Mouse (Mus musculus) midbrain, embryonic 15.5 days (tissue): ENCODE data around the gene Tmsb10. TPM values are rescaled to one million over a fixed set of nuclear protein-coding genes. Genes with fewer than 3 reads are reported as not detected.

ENCODE experiments used
- ATAC-seq: fragments of 200-750 bp; cut with Nextera tagmentation; replicated peaks from 2 replicates; pipeline ENCODE4 v1.8.0; 2017; ENCODE audit warnings: moderate TSS enrichment
- H3K27ac ChIP-seq: fragments of 300-500 bp; sonication (generic); 2 replicates; pipeline ENCODE4 v1.5.1; 2015; ENCODE audit warnings: mild to moderate bottlenecking, inconsistent platforms
- H3K27me3 ChIP-seq: fragments of 300-500 bp; sonication (generic); replicated peaks from 2 replicates; pipeline ENCODE4 v1.6.1; 2015; ENCODE audit warnings: inconsistent platforms
- H3K36me3 ChIP-seq: fragments of 300-500 bp; sonication (generic); replicated peaks from 2 replicates; pipeline ENCODE4 v1.6.1; 2015; ENCODE audit warnings: inconsistent platforms
- H3K4me1 ChIP-seq: fragments of 300-500 bp; sonication (generic); 2 replicates; pipeline ENCODE4 v1.6.1; 2015; ENCODE audit warnings: inconsistent platforms
- H3K4me2 ChIP-seq: fragments of 300-500 bp; sonication (generic); 2 replicates; pipeline ENCODE4 v1.6.1; 2015; ENCODE audit warnings: inconsistent platforms, mild to moderate bottlenecking, moderate library complexity
- H3K4me3 ChIP-seq: fragments of 300-500 bp; sonication (generic); 2 replicates; pipeline ENCODE4 v1.5.1; 2015; ENCODE audit warnings: mild to moderate bottlenecking, inconsistent platforms
- H3K9ac ChIP-seq: fragments of 300-500 bp; sonication (generic); 2 replicates; pipeline ENCODE4 v1.6.1; 2015; ENCODE audit warnings: mild to moderate bottlenecking, inconsistent platforms
- H3K9me3 ChIP-seq: fragments of 300-500 bp; sonication (generic); 2 replicates; pipeline ENCODE4 v1.6.1; 2016; ENCODE audit warnings: inconsistent platforms
- WGBS: fragments of 180-500 bp; shearing (Covaris S2); methylation state at CpG from one replicate; pipeline ENCODE4 v1.1.7; 2015; ENCODE audit warnings: mixed read lengths; 5-methylcytosine and 5-hydroxymethylcytosine counted together
- polyA plus RNA-seq: library from polyadenylated mRNA; unstranded; fragments of >200 nt; fragmentation: Nextera tagmentation; extraction: Ambion mirVana; gene quantifications from 2 replicates; pipeline ENCODE4 v1.2.1, GENCODE M21; 2015

Gene Tmsb10
- polyA plus RNA-seq: 4,117 and 4,750 TPM in 2 replicates

DNA sequence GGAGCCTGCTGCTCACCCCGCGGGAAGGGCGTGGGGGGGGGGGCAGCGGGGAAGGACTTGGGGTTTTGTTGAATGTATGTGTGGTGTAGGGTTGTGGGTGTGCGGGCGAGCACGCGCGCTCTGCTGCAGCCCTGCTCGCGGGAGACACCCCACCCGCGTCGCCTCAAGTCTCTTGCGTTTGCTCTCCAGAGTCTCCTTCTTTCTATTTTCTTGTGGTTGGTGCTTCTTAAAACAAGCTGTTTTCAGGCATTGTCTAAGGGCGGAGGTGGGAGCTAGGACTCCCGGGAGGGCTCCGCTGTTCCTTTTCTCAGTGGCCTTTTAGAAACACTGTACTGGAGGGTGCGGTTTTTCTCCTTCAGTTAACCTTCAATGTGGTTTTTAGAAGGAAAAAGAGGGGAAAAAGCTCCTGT is at the start of gene Tmsb10:
Gene Tmsb10, minus strand, starts transcription at position 87 of the 410 bp plus-strand sequence.
- peak within 1 kb of the TSS; percentile 91 for H3K9ac ChIP-seq
- H3K4me2 ChIP-seq: peak within 1 kb of the TSS; percentile 79
- H3K4me1 ChIP-seq: peaks cover 26% of the 10 kb centered on the region
- peak; percentile 82 for ATAC-seq
- no peaks in the 10 kb centered on the region for H3K36me3 ChIP-seq
- H3K4me3 ChIP-seq: peak within 1 kb of the TSS; percentile 63
- 0% methylated on average over 17 of the region's 19 CpGs for WGBS
- no peaks in the 10 kb centered on the region for H3K9me3 ChIP-seq
- H3K27ac ChIP-seq: peak within 1 kb of the TSS; percentile 91
- H3K27me3 ChIP-seq: no peaks in the 10 kb centered on the region

DNA sequence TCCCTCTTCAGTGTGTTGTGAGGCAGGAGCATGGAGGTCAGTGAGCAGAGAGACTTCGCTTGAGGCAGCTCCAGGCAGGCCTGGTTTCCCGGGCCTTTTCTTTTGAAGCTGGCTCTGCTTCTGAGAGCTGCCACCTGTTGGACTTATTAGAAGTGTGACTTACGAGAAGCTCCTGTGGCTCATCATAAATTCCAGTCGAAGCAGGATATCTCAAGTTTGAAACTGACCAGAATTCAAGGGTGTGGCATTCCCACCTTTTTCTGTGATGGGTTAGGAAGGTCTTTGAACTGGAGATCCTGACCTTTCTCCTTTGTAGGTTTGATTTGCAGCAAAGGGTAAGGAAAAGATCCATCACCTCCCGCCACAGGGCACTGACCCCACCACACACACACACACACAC is 45.1 kb upstream of the Tmsb10 start:
- Histone ChIP-seq H3K27me3 (no peaks in the 10 kb centered on the region), H3K4me1 (no peaks in the 10 kb centered on the region), H3K9ac (no peak overlapping the region), H3K4me2 (no peak overlapping the region), H3K4me3 (no peak overlapping the region), H3K36me3 (no peaks in the 10 kb centered on the region), H3K27ac (no peak overlapping the region), H3K9me3 (no peaks in the 10 kb centered on the region)
- WGBS: 81% methylated on average over 5 of the region's 5 CpGs
- ATAC-seq: no peak

DNA sequence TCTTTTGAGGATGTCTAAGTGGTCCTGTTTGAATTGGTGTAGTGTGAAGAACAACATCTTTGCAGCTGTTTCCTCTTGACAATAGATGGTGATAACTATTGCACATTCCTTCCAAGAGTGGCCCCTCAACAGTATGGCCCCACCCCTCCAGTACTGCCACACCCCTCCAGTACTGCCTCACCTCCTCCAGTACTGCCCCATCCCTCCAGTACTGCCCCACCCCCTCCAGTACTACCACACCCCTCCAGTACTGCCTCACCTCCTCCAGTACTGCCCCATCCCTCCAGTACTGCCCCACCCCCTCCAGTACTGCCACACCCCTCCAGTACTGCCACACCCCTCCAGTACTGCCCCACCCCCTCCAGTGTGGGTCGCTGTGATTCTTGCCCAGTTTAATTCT is 43.8 kb upstream of the Tmsb10 start:
- Histone ChIP-seq H3K27ac (no peak overlapping the region), H3K9ac (no peak overlapping the region), H3K4me3 (no peak overlapping the region), H3K4me2 (no peak overlapping the region), H3K4me1 (no peaks in the 10 kb centered on the region), H3K36me3 (no peaks in the 10 kb centered on the region), H3K9me3 (no peaks in the 10 kb centered on the region), H3K27me3 (no peaks in the 10 kb centered on the region)
- 59% methylated on average over 1 of the region's 1 CpGs for WGBS
- no peak for ATAC-seq

DNA sequence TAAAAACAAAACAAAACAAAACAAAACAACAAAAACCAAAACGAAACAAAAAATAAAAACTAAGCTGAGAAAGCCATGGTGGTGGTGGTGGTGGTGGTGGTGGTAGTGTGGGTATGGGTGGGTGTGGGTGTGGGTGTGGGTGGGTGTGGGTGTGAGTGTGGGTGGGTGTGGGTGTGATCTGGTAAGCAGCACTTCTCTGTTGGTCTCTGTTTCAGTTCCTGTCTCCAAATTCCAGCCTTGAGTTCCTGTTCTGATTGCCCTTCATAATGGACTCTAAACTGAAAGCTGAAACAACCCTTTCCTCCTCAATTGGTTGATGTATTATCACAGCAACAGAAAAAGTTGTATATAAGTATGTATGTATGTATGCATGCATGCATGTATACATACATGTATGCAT is 40.3 kb upstream of the Tmsb10 start:
- Histone ChIP-seq H3K9me3 (no peaks in the 10 kb centered on the region), H3K4me1 (no peaks in the 10 kb centered on the region), H3K9ac (no peak overlapping the region), H3K27me3 (no peaks in the 10 kb centered on the region), H3K4me2 (no peak overlapping the region), H3K27ac (no peak overlapping the region), H3K4me3 (no peak overlapping the region), H3K36me3 (no peaks in the 10 kb centered on the region)
- 86% methylated on average over 1 of the region's 1 CpGs for WGBS
- no peak for ATAC-seq

DNA sequence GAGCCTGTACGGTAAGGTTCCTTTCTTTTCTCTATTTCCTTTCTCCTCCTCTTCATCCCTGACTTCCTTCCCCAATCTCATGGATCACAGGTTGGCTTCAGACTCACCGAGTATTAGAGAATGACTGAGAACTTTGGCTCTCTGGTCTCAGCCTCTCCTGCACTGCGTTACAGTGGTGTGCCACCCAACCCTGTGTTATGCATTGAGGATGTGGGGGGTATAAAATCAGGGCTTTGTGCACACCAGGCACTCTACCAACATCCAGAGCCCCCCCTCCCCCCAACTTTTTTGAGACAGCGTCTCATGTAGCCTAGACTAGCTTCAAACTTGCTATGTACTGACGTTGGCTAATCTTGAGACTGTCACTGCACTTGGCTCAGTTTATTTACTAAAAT is 35.1 kb upstream of the Tmsb10 start:
- H3K4me2 ChIP-seq: no peak overlapping the region
- H3K36me3 ChIP-seq: no peaks in the 10 kb centered on the region
- 89% methylated on average over 5 of the region's 5 CpGs for whole genome bisulfite sequencing
- no peak overlapping the region for H3K9ac ChIP-seq
- no peaks in the 10 kb centered on the region for H3K4me1 ChIP-seq
- no peaks in the 10 kb centered on the region for H3K9me3 ChIP-seq
- no peaks in the 10 kb centered on the region for H3K27me3 ChIP-seq
- no peak for ATAC-seq
- no peak overlapping the region for H3K27ac ChIP-seq
- H3K4me3 ChIP-seq: no peak overlapping the region

DNA sequence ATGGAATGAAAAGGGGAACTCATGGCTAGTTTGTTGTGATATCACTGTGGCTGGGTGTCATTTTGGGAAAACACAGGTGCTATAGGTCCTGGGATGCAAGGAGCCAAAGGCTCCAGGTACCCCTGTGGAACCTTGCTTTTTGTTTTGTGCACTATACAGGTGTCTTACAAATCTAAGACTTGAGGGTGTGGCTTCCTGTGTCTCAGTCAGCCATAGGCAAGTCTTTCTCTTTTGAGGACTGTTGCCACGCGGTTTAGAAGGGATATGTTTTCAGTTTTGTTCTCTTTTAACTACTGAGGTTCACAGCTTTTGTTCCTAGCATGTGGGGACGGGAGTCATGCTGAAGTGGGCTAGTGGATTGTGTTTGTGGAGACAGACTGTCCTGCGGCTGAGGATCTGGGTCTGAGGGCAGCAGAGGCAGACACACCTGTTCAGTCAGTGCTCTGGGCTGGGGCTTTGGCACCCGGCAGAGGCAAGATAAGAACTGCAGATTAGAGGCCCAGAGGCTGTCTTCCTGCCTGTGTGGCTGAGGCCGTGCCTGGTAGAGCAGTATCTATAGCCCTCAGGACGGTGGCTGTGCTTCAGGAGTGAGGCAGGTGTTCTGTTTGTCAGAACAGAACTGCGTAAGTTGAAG is 34.6 kb upstream of the Tmsb10 start:
- H3K4me1 ChIP-seq: no peaks in the 10 kb centered on the region
- H3K36me3 ChIP-seq: no peaks in the 10 kb centered on the region
- H3K4me3 ChIP-seq: no peak overlapping the region
- no peak for ATAC-seq
- WGBS: 72% methylated on average over 8 of the region's 8 CpGs
- no peaks in the 10 kb centered on the region for H3K27me3 ChIP-seq
- no peak overlapping the region for H3K4me2 ChIP-seq
- no peak overlapping the region for H3K9ac ChIP-seq
- H3K27ac ChIP-seq: no peak overlapping the region
- H3K9me3 ChIP-seq: no peaks in the 10 kb centered on the region

DNA sequence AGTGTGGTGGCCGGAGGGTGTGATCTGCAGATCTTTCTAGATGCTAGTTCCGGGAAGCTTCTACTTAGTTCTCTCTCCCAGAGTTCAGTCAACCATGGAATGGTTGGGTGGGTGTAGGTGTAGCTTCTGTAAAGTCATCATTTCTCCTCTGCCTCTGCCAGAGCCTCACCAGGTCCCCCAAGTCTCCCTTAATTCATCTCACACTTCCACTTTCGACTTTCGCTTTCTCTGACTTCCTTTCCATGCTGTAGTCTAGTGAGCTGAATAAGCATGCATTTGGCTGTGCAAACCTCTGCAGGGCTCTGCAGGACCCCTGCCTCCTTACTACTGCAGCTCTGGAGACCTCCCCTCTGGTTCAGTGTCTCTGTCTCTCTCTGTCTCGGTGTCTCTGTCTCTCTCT is 31.7 kb upstream of the Tmsb10 start:
- WGBS: 92% methylated on average over 5 of the region's 5 CpGs
- Histone ChIP-seq H3K27me3 (no peaks in the 10 kb centered on the region), H3K4me2 (no peak overlapping the region), H3K9me3 (no peaks in the 10 kb centered on the region), H3K4me3 (no peak overlapping the region), H3K27ac (no peak overlapping the region), H3K9ac (no peak overlapping the region), H3K36me3 (no peaks in the 10 kb centered on the region), H3K4me1 (no peaks in the 10 kb centered on the region)
- ATAC-seq: no peak

DNA sequence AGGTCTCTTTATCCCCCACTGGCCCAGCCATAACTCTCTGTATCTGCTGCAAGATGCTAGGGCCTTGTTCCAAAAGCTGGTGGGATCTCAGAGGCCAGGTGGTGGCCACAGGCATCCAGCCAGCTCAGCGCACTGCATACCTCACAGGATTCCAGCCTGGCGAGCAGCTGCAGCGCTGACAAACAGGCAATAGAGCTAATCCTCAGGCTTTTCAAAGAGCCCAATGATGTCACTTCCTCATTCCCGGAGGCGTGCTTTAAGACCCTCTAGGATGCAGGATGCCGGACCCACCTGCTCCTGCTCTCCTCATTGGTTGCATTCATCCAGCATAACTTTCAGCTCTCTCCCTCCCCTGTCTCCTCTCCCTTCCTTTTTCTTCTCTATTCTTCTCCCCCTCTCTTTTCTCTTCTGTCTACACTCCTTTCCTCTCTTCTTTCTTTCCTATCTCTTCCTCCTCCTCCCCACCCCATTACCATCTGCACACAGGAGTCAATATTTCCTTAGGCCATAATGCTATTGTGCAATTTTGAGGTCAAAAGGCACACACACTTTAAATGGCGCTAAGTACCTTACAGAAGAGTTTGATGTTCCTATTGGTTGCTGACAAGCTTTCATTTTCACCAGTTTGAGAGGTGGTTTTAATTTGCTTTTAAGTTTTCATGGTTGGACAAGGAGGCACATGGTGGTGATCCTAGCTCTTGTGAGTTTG is 30.6 kb upstream of the Tmsb10 start:
- Histone ChIP-seq H3K4me1 (no peaks in the 10 kb centered on the region), H3K4me2 (no peak overlapping the region), H3K9ac (no peak overlapping the region), H3K9me3 (no peaks in the 10 kb centered on the region), H3K27me3 (no peaks in the 10 kb centered on the region), H3K27ac (no peak overlapping the region), H3K36me3 (no peaks in the 10 kb centered on the region), H3K4me3 (no peak overlapping the region)
- WGBS: 21% methylated on average over 7 of the region's 7 CpGs
- peak; percentile 75 for ATAC-seq

DNA sequence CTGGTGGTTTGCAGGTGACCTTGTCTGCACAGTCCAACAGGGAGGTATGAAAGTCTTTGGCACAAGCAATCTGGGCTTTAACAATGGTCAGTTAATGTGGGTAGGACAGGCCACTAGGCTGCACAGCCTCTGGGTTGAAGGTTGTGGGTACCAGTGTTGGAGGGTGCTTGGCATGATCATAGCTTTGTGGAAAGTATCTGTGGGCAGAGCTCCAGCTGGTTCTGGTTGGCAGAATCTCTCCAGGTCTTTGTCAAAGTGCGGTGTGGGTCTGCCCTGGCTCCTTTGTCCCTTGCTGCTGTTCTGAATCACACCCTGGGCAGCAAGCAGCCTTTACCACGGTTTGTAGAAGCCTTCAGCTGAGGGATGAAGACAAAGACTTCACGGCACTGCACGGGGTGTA is 24.0 kb upstream of the Tmsb10 start:
- 65% methylated on average over 4 of the region's 4 CpGs for WGBS
- Histone ChIP-seq H3K9me3 (no peaks in the 10 kb centered on the region), H3K4me3 (no peak overlapping the region), H3K27me3 (no peaks in the 10 kb centered on the region), H3K4me2 (no peak overlapping the region), H3K36me3 (no peaks in the 10 kb centered on the region), H3K4me1 (no peaks in the 10 kb centered on the region), H3K9ac (no peak overlapping the region), H3K27ac (no peak overlapping the region)
- no peak for ATAC-seq

DNA sequence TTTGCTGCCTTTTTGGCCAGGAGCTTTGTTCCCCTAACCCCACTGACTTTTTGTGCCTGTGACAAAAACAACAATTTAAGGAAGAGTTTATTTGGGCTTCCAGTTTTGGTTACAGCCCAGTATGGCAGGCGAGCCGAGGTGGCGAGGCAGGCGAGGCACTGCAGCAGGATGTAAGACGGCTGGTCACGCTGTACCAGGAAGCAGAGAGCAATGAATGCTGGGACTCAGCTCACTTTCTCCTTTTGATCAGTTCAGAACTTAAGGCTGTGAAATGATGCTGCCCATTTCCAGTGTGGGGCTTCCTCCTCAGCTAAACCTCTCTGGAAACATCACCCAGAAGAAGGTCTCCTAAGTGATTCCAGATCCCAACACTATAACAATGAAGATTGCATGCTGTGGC is 23.3 kb upstream of the Tmsb10 start:
- Histone ChIP-seq H3K4me3 (no peak overlapping the region), H3K36me3 (no peaks in the 10 kb centered on the region), H3K9me3 (no peaks in the 10 kb centered on the region), H3K4me2 (no peak overlapping the region), H3K4me1 (no peaks in the 10 kb centered on the region), H3K27me3 (no peaks in the 10 kb centered on the region), H3K9ac (no peak overlapping the region), H3K27ac (no peak overlapping the region)
- no peak for ATAC-seq
- 71% methylated on average over 6 of the region's 6 CpGs for WGBS

DNA sequence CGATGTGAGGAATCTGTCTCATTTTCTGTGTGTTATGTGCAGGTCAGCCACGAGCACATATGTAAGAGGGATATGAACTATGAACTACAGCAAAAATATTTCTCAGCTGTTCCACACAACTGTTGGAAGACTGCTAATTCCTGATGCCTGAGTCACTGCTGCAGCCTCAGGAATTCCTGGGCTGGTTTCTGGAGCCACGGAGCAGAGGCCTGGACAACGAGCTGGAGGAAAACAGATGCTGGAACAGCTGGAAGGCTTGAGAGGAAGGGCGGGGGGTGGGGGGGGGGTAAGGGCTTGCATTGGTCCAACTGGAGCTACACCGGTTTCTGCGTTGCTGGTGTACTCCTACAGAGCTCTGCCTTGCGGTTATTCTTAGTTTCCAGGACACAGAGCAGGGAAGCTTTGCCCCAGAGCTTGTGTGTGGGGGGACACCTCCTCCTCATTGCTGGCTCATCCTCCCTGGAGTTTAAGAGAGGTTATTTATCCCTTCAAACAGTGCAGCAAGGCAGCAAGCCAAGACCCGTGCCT is 22.6 kb upstream of the Tmsb10 start:
- no peak overlapping the region for H3K4me2 ChIP-seq
- no peaks in the 10 kb centered on the region for H3K27me3 ChIP-seq
- H3K9me3 ChIP-seq: no peaks in the 10 kb centered on the region
- no peak overlapping the region for H3K27ac ChIP-seq
- H3K36me3 ChIP-seq: no peaks in the 10 kb centered on the region
- H3K4me1 ChIP-seq: no peaks in the 10 kb centered on the region
- no peak overlapping the region for H3K9ac ChIP-seq
- ATAC-seq: no peak
- WGBS: 56% methylated on average over 9 of the region's 9 CpGs
- no peak overlapping the region for H3K4me3 ChIP-seq

DNA sequence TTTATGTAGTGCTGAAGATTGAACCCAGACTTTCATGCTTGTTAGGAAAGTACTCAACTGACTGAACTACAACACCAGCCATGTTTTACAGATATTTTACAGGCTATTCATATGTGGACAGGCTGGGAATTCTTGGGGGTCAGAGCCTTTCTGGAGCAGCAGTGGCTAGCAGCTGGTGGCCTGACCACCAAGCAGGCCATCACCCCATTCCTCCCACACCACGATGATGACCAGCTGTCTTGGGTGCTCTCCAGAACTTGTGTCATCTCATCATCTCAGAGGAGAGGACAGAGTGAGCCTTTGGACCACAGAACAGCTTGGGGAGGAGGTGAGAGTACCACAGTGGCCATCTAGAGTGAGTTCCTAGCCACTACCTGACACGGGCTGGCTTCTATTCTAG is 18.3 kb upstream of the Tmsb10 start:
- Histone ChIP-seq H3K4me2 (no peak overlapping the region), H3K9me3 (no peaks in the 10 kb centered on the region), H3K9ac (no peak overlapping the region), H3K36me3 (no peaks in the 10 kb centered on the region), H3K27me3 (no peaks in the 10 kb centered on the region), H3K4me1 (no peaks in the 10 kb centered on the region), H3K27ac (no peak overlapping the region), H3K4me3 (no peak overlapping the region)
- no peak for ATAC-seq
- WGBS: 87% methylated on average over 2 of the region's 2 CpGs

DNA sequence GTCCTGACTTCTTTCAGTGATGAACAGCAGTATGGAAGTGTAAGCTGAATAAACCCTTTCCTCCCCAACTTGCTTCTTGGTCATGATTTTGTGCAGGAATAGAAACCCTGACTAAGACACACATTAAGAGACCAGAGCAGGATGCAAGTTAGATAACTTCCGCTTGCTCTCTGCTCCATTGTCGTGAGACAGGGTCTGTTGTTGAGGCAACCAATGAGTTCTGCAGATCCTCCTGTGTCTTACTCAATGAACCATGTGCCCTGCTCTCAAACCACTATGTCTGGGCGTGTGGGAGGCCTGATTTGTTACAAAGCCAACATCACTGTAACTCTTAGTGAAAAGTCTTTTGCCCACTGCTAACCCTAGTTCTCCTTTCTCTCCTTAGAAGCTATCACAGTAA is 12.5 kb upstream of the Tmsb10 start:
- no peaks in the 10 kb centered on the region for H3K9me3 ChIP-seq
- H3K4me2 ChIP-seq: no peak overlapping the region
- no peak for ATAC-seq
- H3K4me1 ChIP-seq: no peaks in the 10 kb centered on the region
- no peaks in the 10 kb centered on the region for H3K27me3 ChIP-seq
- WGBS: 72% methylated on average over 3 of the region's 3 CpGs
- H3K27ac ChIP-seq: no peak overlapping the region
- no peak overlapping the region for H3K9ac ChIP-seq
- H3K36me3 ChIP-seq: no peaks in the 10 kb centered on the region
- no peak overlapping the region for H3K4me3 ChIP-seq
